Mouse (Mus musculus): Measurements from ENCODE around the gene Atp11b. TPM values are rescaled to one million over a fixed set of nuclear protein-coding genes. Genes with fewer than 3 reads are reported as not detected.

Atp11b gene
- polyA plus RNA-seq, 1 experiment, result 82.5 TPM

DNA sequence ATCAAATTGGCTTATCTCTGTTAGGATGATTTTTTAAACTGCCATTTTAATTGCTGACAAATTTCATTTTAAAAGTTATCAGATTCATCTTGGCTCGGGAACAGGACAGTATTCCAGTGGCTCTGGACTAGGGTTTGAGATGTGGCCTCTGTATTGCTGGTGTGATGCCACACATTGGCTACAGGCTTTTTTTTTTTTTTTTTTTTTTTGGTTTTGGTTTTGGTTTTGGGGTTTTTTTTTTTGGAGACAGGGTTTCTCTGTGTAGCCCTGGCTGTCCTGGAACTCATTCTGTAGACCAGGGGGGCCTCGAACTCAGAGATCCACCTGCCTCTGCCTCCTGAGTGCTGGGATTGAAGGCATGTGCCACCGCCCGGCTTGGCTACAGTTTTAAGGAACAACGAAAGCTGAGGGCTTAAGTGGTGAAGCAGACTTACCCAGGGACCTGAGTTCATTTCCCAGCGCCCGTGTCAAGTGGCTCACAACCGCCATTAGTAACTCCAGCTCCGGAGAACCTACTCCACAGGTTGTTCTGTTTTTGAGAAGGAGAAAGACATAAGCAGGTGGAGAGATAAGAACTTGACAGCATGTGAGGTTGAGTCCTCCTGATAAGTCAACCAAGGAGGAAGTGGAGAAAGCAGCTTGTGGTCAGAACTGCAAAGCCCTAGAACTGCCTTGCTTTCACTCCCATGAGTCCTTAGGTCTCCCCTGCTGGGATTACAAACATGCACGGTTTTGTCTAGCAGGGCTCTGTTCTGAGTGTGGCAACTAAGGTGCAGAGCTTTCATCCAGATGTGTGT lies 21.7 kb upstream of the Atp11b start:
- Histone ChIP-seq H3K9me3 (replicated peaks; ENCODE audit: control insufficient read depth, insufficient read depth, low read length, poor library complexity, severe bottlenecking) (peaks cover 10% of the 10 kb centered on the region), H3K27ac (ENCODE audit: insufficient read depth, low read length) (peak overlapping the region; percentile 91), H3K9ac (ENCODE audit: low read depth, poor library complexity, severe bottlenecking) (peak overlapping the region; percentile 18), H3K27me3 (ENCODE audit: control insufficient read depth, insufficient read depth, low read length, poor library complexity, severe bottlenecking) (no peaks in the 10 kb centered on the region), H3K4me3 (ENCODE audit: low read depth, low read length) (peak overlapping the region; percentile 19), H3K4me1 (ENCODE audit: control insufficient read depth, insufficient read depth, low read length) (peaks cover 3% of the 10 kb centered on the region), H3K36me3 (ENCODE audit: control insufficient read depth, insufficient read depth, low read length, poor library complexity, severe bottlenecking) (no peaks in the 10 kb centered on the region)
- no peak for TF ChIP-seq EP300 (IDR thresholded peaks at IDR 0.05; ENCODE audit: insufficient read depth, low read depth, low read length)

- no peak overlapping the region for H3K9ac ChIP-seq (ENCODE audit: low read depth, poor library complexity, severe bottlenecking)
These were observed 21.1 kb upstream of the Atp11b start for GRCm38 (mm10) chr3:35732778-35733147.

DNA sequence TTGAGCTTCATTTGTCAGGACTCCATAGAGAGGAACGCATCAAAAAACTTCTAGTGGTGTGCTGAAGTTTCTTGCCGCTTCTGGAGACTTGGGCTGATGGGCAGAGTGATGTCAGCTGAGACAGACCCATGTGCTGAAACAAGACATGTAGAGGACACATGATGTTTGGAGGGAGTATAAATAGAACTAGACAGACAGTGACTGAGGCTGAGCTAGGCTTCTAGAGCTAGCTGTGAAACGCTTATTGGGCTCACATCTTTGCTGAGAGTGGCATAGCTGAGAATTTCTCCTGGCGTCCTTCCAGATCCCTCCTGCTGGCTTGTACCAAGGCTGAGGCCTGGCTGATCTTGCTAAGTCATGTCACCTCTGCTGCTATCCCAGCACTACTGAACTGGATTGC lies 19.4 kb upstream of the Atp11b start:
- Histone ChIP-seq H3K4me3 (ENCODE audit: low read depth, low read length) (no peak overlapping the region), H3K9me3 (replicated peaks; ENCODE audit: control insufficient read depth, insufficient read depth, low read length, poor library complexity, severe bottlenecking) (peaks cover 10% of the 10 kb centered on the region), H3K27ac (ENCODE audit: insufficient read depth, low read length) (no peak overlapping the region), H3K27me3 (ENCODE audit: control insufficient read depth, insufficient read depth, low read length, poor library complexity, severe bottlenecking) (no peaks in the 10 kb centered on the region), H3K9ac (ENCODE audit: low read depth, poor library complexity, severe bottlenecking) (no peak overlapping the region), H3K36me3 (ENCODE audit: control insufficient read depth, insufficient read depth, low read length, poor library complexity, severe bottlenecking) (no peaks in the 10 kb centered on the region), H3K4me1 (ENCODE audit: control insufficient read depth, insufficient read depth, low read length) (peaks cover 3% of the 10 kb centered on the region)
- no peak for TF ChIP-seq CTCF (IDR thresholded peaks at IDR 0.05; ENCODE audit: low read depth, low read length)
- TF ChIP-seq POLR2A (IDR thresholded peaks at IDR 0.05; ENCODE audit: insufficient read depth, low read length), result no peak
- no peak for TF ChIP-seq EP300 (IDR thresholded peaks at IDR 0.05; ENCODE audit: insufficient read depth, low read depth, low read length)

More at GRCm38 (mm10) chr3:35732778-35733147, 21.1 kb upstream of the Atp11b start:
- no peaks in the 10 kb centered on the region for H3K36me3 ChIP-seq (ENCODE audit: control insufficient read depth, insufficient read depth, low read length, poor library complexity, severe bottlenecking)
- H3K9me3 ChIP-seq (replicated peaks; ENCODE audit: control insufficient read depth, insufficient read depth, low read length, poor library complexity, severe bottlenecking), result peaks cover 10% of the 10 kb centered on the region
- no peaks in the 10 kb centered on the region for H3K27me3 ChIP-seq (ENCODE audit: control insufficient read depth, insufficient read depth, low read length, poor library complexity, severe bottlenecking)
- peak overlapping the region; percentile 91 for H3K27ac ChIP-seq (ENCODE audit: insufficient read depth, low read length)
- peaks cover 3% of the 10 kb centered on the region for H3K4me1 ChIP-seq (ENCODE audit: control insufficient read depth, insufficient read depth, low read length)
- peak overlapping the region; percentile 19 for H3K4me3 ChIP-seq (ENCODE audit: low read depth, low read length)
- 0 out of 2 replicates have a peak, but pooled peaks have one; percentile 30 for TF ChIP-seq EP300 (IDR thresholded peaks at IDR 0.05; ENCODE audit: insufficient read depth, low read depth, low read length)
- TF ChIP-seq POLR2A (IDR thresholded peaks at IDR 0.05; ENCODE audit: insufficient read depth, low read length), result no peak

- no peaks in the 10 kb centered on the region for H3K36me3 ChIP-seq (ENCODE audit: control insufficient read depth, insufficient read depth, low read length, poor library complexity, severe bottlenecking)
- no peak overlapping the region for H3K27ac ChIP-seq (ENCODE audit: insufficient read depth, low read length)
- H3K9ac ChIP-seq (ENCODE audit: low read depth, poor library complexity, severe bottlenecking), result no peak overlapping the region
- no peak overlapping the region for H3K4me3 ChIP-seq (ENCODE audit: low read depth, low read length)
- no peaks in the 10 kb centered on the region for H3K4me1 ChIP-seq (ENCODE audit: control insufficient read depth, insufficient read depth, low read length)
- no peaks in the 10 kb centered on the region for H3K27me3 ChIP-seq (ENCODE audit: control insufficient read depth, insufficient read depth, low read length, poor library complexity, severe bottlenecking)
- TF ChIP-seq CTCF (IDR thresholded peaks at IDR 0.05; ENCODE audit: low read depth, low read length), result no peak
- no peak for TF ChIP-seq EP300 (IDR thresholded peaks at IDR 0.05; ENCODE audit: insufficient read depth, low read depth, low read length)
- no peak for TF ChIP-seq POLR2A (IDR thresholded peaks at IDR 0.05; ENCODE audit: insufficient read depth, low read length)
- H3K9me3 ChIP-seq (replicated peaks; ENCODE audit: control insufficient read depth, insufficient read depth, low read length, poor library complexity, severe bottlenecking), result peaks cover 5% of the 10 kb centered on the region
These were observed 15.8 kb upstream of the Atp11b start for GRCm38 (mm10) chr3:35738071-35738470.

- TF ChIP-seq POLR2A (IDR thresholded peaks at IDR 0.05; ENCODE audit: insufficient read depth, low read length) (no peak), CTCF (IDR thresholded peaks at IDR 0.05; ENCODE audit: low read depth, low read length) (no peak), EP300 (IDR thresholded peaks at IDR 0.05; ENCODE audit: insufficient read depth, low read depth, low read length) (no peak)
- Histone ChIP-seq H3K9ac (ENCODE audit: low read depth, poor library complexity, severe bottlenecking) (no peak overlapping the region), H3K27me3 (ENCODE audit: control insufficient read depth, insufficient read depth, low read length, poor library complexity, severe bottlenecking) (no peaks in the 10 kb centered on the region), H3K4me3 (ENCODE audit: low read depth, low read length) (no peak overlapping the region), H3K27ac (ENCODE audit: insufficient read depth, low read length) (no peak overlapping the region), H3K9me3 (replicated peaks; ENCODE audit: control insufficient read depth, insufficient read depth, low read length, poor library complexity, severe bottlenecking) (no peaks in the 10 kb centered on the region), H3K4me1 (ENCODE audit: control insufficient read depth, insufficient read depth, low read length) (no peaks in the 10 kb centered on the region), H3K36me3 (ENCODE audit: control insufficient read depth, insufficient read depth, low read length, poor library complexity, severe bottlenecking) (no peaks in the 10 kb centered on the region)
These were observed 8.9 kb upstream of the Atp11b start for GRCm38 (mm10) chr3:35745010-35745409.

DNA sequence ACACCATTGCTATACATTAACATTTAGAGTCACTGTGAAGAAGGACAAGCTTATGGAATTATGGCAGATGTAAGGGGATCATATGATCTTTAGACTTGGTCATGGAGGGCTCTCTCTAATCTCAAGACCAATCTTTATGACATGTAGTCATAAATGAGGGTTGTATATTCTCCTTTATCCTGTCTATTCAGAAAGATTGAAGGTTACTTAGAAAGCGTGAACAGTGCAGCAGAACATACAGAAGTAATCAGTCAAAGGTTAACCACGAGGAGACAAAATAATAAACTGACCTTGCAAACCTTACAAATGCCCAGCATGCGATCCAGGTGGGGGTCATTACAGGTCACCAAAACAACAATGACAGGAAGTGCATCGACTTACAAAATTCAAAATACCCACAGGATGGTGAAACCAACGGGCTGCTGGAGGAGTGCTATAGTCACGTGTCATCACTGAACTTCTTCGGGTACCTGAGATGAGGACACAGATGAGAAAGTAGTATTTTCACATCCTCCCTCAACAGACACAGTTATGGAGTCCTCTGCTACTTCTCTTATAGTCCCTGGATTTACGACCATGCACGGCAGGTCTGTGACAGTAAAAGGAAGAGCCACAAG lies 7.0 kb upstream of the Atp11b start:
- H3K9ac ChIP-seq (ENCODE audit: low read depth, poor library complexity, severe bottlenecking), result no peak overlapping the region
- no peak overlapping the region for H3K4me3 ChIP-seq (ENCODE audit: low read depth, low read length)
- no peaks in the 10 kb centered on the region for H3K36me3 ChIP-seq (ENCODE audit: control insufficient read depth, insufficient read depth, low read length, poor library complexity, severe bottlenecking)
- H3K27ac ChIP-seq (ENCODE audit: insufficient read depth, low read length), result no peak overlapping the region
- H3K9me3 ChIP-seq (replicated peaks; ENCODE audit: control insufficient read depth, insufficient read depth, low read length, poor library complexity, severe bottlenecking), result no peaks in the 10 kb centered on the region
- no peak for TF ChIP-seq EP300 (IDR thresholded peaks at IDR 0.05; ENCODE audit: insufficient read depth, low read depth, low read length)
- no peak for TF ChIP-seq CTCF (IDR thresholded peaks at IDR 0.05; ENCODE audit: low read depth, low read length)
- no peak for TF ChIP-seq POLR2A (IDR thresholded peaks at IDR 0.05; ENCODE audit: insufficient read depth, low read length)
- no peaks in the 10 kb centered on the region for H3K27me3 ChIP-seq (ENCODE audit: control insufficient read depth, insufficient read depth, low read length, poor library complexity, severe bottlenecking)
- H3K4me1 ChIP-seq (ENCODE audit: control insufficient read depth, insufficient read depth, low read length), result no peaks in the 10 kb centered on the region
